Mouse (Mus musculus) embryo, embryonic 9.5 days (tissue): ENCODE data around the gene Zfp740.
"Not testable (repeated sequence)": the region's sequence is repeated elsewhere in the genome, so short reads cannot be mapped to it uniquely, and the experiment has no call there.

Experiments used
- DNase-seq: peaks from one replicate; pipeline ENCODE4 v3.0.0-alpha.2; 2017; ENCODE audit errors: extremely low spot score

Zfp740 gene

DNA sequence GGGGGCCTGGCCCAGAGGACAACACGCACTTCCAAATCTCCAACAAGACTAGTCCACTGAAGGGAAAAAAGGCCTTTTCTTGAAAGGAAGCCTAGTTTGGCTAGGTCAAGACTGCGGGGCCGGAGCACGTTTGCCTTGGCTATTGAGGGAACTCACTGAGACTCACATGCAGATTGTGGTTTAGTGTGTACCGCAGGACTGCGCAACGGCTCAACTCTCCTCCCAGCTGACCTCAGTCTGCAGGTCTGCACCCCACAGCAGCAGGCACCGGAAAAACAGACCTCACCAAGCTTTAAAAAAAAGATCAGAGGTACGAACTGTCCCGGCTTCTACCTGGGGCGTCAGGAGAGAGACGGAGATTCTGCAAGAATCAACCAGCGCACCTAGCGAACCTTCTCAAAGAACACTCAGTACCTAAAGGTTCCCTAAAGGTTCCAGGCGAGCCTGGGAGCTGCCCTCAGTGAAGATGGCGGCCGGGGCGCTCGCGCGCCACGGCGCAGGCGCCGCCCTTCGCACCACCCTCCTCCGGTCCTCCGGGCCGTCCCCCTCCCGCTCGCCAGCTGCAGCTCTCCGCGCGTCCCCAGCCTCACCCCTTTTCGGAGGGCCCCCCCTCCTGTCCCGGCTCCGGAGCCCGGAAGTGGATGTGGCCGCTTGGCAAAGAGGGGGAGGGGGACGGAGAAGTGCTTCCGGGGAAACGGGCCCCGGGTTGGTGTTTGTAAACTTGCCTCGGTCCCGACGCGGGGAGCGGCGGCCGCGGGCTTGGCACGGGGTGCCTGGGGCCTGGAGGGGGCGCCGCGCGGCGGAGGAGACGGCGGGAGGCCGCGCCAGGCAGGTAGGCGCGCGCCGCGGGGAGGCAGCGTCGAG is at the start of gene Zfp740:
TSS of gene Zfp740 (plus strand) at position 279 of the 864 bp plus-strand sequence.
- DNase-seq: peak; percentile 98

DNA sequence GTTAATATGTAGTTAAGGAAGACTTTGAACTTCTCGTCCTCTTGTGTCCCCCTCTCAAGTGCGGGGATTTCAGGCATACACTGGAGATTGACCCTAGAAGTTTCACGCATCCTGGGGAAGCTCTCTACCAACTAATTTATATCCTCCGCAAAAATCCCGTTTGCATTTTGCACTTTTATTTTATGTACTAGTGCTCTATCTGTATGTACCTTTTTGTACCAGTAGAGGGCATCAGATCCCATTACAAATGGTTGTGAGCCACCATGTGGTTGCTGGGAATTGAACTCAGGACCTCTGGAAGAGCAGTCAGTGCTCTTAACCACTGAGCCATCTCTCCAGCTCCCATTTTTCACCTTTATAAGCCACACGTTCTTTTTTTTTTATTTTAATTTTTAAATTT is 48.0 kb upstream of the Zfp740 start:
- DNase-seq: not testable (repeated sequence)

DNA sequence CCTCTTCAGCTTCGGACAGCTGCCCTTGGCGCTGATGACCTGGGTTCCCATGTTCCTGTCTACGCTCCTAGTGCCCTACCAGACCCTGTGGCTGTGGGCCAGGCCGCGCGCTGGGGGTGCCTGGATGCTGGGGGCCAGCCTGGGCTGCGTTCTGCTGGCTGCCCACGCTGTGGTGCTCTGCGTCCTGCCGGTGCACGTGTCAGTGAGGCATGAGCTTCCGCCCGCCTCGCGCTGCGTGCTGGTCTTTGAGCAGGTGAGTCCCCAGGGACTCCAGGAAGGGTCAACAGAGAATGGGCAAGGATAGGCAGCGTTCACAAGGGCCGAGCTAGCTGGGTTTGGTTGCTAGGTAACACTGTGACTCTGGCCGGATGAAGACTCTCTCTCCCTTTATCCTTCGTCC is 46.2 kb upstream of the Zfp740 start:
- no peak for DNase-seq

DNA sequence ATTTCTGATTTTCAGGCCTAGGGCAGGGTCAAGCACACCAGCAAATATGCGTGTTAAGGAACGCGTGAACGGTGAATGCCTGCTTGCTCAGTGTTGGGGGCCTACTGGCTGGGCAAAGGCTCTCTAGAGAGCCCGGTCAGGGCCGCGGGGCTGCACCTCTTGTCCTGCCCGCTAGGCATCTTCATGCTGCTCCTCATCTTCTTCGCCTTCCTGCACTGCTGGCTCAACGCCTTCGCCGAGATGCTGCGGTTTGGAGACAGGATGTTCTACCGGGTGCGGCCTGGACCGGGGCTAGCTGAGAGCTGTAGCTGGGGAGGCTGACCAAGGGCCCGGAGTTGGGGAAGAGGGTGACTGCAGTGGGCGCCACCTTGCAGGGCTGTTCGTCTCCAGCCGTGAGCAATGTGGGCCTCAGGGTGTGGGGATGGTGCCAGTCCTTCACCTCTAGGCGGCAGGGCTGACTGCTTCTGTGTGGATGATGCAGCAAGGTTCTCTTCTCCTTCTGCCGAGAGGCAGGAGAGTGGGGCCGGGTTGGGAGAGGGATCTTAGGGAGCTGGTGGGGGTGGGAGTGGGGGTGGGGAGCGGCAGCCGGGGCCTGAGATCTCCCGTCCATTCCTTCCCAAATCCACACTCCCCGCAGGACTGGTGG is 42.5 kb upstream of the Zfp740 start:
- DNase-seq: no peak

DNA sequence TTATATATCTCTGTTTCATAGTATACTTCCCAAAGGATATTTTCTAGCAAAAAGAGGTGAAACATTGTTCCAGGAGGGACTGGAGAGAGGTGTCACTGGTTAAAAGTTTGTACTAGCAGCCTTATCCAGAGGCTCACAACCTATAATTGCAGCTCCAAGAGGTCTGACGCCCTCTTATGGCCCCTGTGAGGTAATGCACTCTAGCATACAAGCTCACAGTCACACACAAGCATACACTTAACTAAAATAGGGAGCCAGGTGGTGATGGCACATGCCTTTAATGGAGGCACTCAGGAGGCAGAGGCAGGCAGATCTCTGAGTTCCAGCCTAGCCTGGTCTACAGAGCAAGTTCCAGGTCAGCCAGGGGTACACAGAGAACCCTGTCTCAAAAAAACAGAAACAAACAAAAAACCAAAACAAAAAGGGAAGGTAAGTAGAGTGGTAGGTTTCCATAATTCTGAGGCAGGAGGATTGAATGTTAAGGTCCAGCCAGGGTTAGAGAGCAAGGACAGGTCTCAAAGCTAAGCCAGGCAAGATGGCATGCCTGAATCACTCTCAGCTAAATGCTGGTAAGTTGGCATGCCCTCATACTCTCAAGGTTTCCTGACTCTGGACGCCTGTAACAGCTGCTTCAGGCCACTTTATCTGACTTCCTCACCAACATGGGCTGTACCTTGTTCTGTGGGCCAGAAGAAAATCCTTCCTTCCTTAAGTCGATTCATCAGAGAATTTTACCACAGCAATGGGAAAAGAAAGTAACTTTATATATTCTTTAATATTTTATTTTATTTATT is 39.0 kb upstream of the Zfp740 start:
- no peak for DNase-seq

DNA sequence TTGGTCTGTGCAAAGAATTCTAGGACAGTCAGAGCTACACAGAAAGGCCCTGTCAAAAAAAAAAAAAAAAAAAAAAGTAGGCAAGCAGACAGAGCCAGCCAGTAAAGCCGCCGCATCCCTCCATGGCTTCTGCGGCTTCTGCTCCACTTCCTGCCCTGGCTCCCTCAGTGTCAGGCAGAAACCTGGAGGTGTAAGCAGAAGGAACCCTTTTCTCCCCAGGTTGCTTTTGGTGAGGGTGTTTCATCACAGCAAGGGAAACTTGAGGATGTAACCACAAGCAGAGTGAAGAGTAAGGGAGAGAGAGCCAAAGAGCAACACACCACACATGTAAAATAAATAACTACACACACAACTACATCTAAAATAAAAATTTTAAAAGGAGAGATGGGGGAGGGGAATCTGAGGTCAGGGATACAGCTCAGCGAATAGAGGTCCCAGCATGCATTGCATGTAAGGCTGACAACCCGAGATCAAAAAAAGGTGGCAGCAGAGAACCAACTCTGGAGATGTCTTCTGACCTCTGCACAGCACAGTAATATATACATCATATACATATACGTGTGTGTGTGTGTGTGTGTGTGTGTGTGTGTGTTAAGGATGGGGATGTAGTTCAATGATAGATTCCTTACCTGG is 37.5 kb upstream of the Zfp740 start:
- no peak for DNase-seq

DNA sequence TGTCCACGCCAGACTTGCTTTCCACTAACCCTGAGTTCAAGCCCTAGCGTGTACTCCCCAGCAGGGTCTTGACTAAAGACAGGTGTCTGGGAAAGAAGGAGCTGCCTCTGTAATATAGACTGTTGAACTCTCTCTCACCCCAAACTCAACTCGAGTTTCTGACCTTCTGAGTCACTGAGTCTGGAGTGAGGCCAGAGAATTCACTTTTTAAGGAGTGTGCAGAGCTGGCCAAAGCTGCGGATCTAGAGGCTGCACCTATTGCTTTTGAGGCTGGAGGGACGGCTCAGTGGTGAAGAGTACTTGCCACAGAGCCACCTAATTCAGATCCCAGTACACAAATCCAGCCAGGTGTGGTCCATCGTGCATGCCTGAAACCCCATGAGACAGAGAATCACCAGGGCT is 35.4 kb upstream of the Zfp740 start:
- no peak for DNase-seq

DNA sequence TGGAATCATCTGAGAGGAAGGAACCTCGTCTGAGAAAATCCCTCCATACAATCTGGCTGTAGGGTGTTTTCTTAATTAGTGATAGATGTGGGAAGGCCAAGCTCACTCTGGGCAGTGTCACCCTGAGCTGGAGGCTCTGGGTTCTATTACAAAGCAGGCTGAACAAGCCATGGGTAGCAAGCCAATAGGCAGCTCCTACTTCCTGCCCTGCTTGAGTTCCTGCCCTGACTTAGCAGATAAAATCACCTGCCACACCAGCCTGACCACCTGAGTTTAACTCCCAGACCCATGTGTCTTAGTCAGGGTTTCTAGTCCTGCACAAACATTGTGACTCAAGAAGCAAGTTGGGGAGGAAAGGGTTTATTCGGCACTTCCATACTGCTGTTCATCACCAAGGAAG is 34.0 kb upstream of the Zfp740 start:
- DNase-seq: no peak

DNA sequence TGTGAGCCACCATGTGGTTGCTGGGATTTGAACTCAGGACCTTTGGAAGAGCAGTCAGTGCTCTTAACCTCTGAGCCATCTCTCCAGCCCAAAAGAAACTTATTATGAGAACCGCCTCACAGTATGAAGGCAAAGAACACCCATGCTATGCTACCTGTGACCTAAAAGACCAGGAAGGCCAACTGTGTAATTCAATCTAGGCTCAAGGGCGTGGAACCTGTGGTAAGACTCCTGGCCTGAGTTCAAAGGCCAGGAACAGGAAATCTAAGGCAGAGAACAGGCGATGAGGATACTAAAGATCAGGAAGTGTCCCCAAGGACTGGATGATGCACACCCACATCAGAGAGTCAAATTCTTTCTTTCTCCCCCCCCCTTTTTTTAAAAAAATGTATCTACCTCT is 29.5 kb upstream of the Zfp740 start:
- DNase-seq: no peak

DNA sequence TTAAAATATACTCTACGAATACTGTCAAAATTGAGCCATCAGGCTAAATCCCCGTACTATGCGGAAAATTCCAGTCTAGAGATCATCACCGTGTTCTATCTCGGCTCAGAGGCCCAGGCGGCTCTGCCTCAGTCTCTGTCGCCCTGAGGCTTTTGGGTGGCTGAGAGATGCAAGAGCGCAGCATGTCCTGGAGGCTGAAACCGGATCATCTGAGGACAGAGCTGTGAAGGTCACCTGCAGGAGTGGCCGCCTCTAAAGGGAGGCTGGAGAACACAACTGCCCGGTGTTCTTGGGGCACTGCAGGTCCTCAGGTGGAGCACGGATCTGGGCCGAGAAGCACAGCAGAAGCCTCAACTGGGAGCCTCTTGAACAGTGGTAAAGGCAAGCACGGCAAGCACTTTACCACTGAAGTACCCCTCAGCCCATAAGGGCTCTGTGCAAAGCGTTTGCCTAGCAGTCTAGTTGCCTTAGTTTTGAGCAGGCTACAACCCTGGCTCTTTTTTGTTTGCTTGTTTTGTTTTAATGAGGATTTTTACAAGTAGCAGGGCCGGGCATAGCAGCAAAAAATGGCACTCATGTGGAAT is 27.2 kb upstream of the Zfp740 start:
- DNase-seq: no peak

DNA sequence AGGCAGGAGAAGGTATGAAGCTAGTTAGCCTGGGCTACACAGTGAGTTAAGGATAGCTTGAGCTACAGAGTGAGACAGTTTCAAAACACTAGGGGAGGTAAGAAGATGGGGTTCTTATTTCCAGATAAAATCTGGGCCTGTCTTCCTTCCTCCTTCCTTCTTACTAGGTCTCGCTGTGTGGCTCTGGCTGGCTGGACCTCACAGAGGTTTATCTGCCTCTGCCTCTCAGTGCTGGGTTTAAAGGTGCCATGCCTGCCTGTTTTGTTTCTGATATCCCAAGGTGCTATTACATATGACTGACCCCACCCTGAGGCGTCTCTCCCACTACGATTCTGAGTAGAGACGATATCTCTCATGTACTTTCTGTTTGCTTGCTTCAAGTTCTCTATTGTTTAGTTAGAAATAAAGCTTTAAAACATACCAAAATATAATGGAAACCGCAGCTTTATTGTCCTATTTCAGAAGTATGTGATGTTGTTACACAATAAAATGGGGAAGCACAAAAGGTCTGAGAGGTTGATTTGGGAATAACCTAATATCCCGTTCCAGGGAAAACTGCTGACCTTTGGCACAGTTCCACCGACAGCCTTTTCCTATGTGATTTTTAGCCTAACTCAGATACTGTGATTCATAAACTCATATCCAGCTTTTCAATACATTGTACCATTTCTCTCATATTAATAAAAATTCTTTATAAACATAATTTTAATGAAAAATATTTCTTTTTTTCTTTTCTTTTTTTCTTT is 26.3 kb upstream of the Zfp740 start:
- no peak for DNase-seq

DNA sequence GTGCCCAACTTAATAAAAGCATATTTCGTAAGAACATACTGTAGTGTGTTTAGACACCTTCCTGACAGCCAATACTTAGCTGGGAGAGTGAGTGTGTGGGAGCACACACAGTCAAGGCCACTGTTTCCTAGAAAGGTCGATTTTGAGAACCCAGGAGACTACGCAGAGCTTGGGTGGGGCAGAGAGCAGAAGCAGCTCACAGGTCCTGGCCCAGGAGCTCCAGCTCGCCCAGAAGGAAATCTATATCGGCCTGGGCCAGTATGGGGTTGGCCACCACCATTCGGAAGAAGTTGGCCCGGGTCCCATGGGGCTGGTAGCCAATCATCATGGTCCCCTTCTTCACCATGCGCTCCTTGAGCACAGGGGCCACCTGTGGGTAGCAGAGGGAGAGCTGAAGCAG is 25.6 kb upstream of the Zfp740 start:
- DNase-seq: no peak

DNA sequence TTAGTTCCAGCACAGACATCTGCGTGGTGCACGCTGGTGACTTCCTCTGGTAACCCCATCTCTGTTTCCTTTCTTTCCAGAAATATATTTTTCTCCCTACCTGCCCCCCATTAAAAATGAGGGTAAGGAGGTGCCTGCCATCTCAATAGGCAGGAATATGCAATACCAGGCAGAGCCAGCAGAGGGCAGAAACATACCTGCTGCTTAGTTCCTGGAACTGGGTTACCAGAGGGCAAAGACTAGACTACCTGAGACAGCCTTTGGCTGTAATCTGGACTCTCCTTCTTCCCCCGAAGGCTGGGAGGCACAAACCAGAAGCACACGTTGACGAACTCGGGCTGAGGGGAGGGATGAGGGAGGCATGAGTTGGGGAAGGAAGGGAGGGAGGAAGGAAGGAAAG is 24.8 kb upstream of the Zfp740 start:
- peak; percentile 68 for DNase-seq

DNA sequence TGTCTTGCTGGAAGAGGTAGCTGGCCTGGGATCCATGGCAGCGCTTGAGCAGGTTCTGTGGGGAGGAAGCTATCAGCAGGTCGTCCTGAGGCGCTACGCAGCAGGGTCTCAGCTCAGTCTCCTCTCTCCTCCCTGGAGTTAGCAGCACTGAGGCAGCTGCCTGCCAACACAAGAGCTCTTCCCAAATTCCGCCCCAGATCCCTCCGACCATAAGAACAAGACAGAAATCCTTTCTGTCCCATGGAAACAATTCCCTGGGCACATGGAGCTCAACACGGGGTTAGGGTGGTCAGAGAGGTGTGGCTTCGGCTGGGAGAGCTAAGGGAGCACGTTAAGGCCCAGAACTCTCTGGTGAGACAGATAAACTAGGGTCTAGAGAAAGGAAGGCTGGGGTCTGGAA is 23.9 kb upstream of the Zfp740 start:
- no peak for DNase-seq

DNA sequence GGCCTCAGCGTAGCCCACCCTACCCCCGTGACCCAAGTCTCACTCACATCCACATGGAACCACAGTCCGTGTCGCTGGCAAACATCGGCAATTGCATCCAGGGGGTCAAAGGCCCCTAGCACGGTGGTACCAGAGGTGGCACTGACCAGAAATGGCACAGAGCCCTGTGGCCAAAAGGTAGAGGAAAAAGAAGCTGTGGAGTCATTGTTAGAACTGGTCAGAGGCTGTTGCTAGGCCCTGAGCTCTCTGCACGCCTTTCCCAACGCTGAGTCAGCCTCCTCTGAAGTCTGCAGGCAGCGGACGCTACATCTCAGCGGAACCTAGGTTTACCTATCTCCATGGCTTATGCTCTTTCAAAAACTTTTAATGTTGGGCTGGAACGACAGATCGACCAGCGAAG is 23.1 kb upstream of the Zfp740 start:
- no peak for DNase-seq

DNA sequence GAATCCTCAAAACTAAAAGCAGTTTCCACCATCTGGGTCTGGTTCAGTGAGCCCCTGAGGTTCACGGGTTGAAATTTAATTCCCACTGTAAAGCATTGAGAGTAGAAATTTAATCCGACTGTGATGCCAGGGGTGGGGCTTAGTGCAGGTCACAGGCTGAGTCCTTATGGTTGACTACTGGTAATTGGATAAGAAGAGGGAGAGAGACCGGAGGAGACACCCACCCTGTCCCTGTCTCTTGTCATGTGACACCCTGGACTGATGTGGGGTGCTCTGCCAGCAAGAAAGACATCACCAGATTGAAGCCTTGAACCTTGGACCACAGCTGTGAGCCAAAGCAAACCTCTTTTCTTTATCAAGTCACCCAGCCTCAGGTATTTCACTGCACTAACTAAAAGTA is 20.0 kb upstream of the Zfp740 start:
- DNase-seq: no peak

DNA sequence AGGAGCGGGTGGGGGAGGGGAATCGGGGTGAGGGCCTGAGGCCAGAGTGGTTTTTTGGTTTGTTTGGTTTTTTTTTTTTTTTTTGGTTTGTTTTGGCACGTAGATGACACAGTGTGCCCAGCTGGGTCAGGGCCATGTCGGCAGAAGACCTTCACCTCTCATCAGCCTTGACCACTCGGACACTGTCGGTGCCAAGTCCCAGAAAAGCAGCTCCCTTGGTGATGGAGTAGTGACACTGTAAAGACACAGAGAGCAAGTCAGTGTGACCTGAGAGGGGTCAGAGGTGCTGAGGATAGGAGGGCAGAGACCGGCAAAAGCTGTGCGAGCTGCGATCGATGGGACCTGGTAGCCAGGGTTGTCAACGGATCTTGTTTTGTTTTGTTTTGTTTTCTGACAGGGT is 16.8 kb upstream of the Zfp740 start:
- DNase-seq: no peak

DNA sequence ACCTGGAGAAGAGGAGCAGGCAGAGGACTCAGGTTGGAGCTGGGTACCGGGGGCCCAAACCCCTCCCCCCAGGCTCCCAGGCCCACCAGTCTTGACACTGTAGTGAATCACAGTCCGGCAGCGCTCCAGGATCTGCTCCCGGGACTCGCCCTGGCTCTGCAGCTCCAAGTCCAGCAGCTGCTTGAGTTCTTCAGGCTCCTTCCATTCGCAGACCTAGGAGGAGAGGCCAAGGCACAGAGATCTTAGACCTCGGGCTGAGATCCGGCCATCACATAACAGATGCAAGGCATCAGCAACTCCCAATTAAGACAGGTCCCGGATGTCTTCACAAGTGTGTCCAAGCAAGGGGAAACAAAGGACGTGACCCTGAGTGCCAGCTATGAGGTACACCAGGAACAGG is 15.0 kb upstream of the Zfp740 start:
- no peak for DNase-seq

DNA sequence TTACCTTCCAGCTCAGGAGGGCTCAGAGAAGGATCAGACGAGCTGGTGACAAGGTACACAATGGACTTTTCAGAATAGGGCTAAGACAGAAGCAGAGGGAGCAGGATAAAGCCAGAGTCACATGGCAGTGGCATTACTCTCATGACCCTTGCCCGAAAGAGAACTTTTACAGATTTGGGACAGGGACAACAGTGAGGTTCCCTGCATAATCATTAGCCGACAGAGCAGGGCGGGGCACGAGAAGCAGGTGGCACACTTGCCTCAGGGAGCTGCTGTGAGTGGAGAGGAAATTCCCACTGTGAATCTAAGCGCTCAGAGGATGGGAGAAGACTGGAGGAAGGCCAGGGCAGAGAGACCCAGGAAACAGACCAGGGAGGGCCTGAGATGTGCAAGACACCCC is 14.2 kb upstream of the Zfp740 start:
- no peak for DNase-seq

DNA sequence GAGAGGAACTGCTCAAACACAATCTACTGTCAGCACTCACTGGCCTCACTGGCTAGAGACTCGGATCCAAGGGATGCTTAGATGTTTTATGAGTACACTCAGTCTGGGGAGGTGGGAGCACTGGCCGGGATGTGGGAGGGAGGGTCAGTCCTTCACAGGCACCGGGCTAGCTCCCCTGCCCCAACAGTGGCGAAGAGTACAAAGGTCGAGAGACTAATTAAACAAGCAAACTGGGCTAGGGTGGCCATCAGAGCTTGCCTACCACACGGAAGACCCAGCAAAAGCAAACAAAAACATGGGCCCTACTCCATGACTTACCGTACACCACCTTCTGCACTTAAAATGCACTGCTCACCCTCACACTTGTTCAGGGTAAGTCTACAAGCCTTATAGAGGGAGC is 11.3 kb upstream of the Zfp740 start:
- DNase-seq: no peak

DNA sequence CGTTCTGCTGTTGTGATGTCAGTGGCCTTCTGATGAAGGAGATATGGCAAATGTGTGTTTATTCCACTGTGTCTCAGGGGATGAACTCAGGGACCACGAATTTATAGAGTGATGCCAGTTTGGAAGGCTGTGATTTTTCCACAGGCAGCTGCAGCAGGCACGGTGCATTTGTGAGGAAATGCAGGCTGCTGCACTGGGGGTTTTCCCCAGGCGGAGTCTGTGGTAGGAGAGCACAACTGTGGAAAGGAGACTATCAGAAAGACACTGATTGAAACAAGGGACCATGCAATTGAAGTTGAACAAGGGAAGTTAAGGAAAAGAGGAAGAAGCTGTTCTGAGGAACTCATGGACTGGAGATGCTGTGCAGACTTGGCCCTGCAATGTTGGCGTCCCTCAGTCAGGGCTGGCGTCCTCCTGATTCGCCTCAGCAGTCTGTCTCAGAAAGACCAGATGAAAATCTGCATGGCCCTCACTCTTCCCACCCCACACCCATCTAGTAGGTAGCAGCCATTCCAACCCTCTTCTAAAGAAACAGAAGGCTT is 10.7 kb upstream of the Zfp740 start:
- no peak for DNase-seq
